Mouse (Mus musculus) cerebellum, postnatal 10 days (tissue): ENCODE data around the gene Cercam.
"Not testable (repeated sequence)": the region's sequence is repeated elsewhere in the genome, so short reads cannot be mapped to it uniquely, and the experiment has no call there.

Source experiments
- DNase-seq, 2 experiments: peaks; one replicate each; pipeline ENCODE4 v3.0.0; 2021; ENCODE audit warnings: mixed read lengths in 2 of 2

Cercam gene

DNA sequence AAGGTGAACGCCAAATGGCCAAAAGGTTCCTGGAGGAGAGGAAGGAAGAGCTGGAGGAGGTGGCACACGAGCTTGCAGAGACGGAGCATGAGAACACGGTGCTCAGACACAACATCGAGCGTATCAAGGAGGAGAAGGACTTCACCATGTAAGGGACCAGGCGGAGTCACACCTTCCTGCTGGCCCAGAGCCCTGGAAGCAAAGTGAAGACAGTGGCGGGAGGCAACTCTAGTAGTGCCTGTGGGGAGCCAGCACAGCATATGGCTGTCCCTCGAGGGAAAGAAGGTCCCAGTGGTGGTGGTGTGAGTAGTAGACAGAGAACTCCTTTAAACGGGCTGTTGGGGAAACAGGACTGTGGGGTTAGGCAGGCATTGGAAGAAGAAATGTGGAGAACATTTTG is 33.2 kb downstream of the Cercam start:
- DNase-seq: no peak

DNA sequence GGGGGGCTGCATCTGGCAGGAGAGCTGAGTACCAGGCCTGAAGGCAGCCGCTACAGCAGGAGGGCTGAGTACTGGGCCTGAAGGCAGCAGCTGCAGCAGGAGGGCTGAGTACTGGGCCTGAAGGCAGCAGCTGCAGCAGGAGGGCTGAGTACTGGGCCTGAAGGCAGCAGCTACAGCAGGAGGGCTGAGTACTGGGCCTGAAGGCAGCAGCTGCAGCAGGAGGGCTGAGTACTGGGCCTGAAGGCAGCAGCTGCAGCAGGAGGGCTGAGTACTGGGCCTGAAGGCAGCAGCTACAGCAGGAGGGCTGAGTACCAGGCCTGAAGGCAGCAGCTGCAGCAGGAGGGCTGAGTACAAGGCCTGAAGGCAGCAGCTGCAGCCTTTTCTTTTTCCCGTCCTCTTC is 39.2 kb downstream of the Cercam start:
- DNase-seq: not testable (repeated sequence)

DNA sequence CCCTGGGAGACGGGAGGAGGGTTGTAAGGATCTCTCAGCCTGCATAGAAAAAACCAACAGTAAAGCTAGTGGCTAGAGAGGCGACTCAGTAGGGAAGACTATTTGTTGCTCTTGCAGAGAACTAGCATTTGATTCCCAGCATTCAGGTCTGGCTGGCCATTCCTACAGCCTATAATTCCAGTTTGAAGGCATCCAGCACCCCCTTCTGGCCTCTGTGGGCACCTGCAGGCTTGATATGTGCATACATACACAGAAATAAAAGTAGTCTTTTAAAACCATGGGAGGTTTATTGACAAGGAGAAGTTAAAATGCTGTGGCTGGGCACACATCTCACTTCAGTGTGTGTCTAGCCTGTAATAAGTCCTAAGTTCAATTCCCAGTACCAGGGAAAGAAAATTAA is 41.1 kb downstream of the Cercam start:
- peak in 1 of 2 experiments; percentile 35 for DNase-seq

DNA sequence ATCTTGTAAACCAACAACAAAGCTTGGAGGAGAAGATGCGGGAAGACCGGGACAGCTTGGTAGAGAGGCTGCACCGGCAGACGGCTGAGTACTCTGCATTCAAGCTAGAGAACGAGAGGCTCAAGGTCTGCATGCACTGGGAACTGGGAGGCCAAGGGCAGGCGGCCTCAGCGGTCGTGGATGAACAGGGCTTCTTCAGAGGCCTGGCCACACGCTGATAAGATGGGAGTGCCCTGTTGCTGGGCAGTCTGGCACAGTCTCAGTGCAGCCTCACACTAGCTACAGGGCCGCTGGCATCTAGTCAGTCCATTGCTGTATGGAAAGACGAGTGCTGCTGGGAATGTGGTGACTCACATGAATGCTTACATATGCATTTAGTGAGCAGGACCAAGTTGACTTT is 48.7 kb downstream of the Cercam start:
- DNase-seq: no peak

DNA sequence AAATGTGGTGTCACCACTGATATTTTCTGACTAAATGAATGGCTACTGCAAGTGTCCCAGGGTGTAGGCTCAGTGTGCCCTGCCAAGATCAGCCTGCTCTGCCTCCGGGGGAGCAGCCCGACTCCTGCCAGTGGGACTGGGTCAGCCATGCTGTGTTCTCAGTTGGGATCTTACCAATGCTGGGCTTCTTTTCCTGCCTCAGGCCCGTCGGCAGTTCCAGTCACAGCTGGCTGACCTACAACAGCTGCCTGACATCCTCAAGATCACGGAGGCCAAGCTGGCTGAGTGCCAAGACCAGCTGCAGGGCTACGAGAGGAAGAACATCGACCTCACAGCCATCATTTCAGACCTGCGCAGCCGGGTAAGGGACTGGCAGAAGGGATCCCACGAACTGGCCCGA is 53.0 kb downstream of the Cercam start:
- DNase-seq: peak; percentile 47 to 55

DNA sequence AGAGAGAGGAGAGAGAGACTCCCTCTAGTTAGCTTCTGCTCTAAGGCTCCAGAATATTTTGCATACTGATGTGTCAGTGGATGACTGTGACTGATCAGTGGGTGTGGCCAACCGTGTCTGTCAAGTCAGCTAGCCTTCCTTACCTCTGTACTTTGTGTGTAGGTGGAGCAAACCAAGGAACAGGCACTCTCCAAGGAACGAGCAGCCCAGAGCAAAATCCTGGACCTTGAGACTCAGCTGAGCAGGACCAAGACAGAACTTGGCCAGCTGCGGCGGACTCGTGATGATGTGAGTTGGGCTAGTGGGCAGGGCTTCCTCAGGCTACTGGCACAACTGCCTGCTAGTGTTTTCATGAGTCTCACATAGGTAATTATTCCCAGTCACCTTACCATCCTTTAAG is 57.6 kb downstream of the Cercam start:
- DNase-seq: no peak

DNA sequence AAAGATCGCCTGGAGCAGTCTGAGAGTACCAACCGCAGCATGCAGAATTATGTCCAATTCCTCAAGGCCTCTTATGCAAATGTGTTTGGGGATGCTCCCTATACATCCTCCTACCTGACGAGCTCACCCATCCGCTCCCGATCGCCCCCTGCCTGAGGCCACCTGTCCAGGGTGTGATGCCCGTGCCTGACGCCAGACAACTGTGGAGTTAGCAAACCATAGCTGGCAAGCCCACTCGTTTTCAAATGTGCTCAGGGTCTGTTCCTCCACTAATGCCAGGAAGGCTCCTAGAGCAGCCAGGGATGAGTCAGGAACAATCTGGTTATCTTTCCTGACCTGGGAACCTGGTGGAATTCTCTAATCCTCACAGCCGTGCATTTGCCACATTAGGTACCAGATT is 61.5 kb downstream of the Cercam start:
- DNase-seq: peak; percentile 97 to 98

DNA sequence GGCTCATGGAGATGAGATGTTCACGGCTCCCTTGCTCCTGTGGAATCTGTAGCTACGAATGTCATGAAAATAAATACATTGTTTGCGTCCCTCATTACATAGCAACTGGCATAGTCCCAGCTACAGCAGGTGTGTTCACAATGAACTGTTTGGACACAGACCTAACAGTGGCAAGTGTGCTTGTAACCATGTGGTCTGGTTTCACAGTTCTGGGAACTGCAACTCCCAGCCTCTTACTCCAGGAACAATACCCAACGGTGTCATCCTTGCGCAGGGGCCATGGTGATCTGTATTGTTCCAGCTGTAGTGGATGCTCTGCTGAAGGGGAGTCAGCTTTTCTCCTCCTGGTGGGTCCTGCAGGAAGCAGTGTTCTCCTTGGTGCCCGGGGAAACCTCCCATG is 62.2 kb downstream of the Cercam start:
- peak; percentile 36 to 48 for DNase-seq
